In genomic region chr11:43351348-43351747, GRCm38 (mm10) we compare ENCODE assay signal across 20 mouse cellular contexts.
"Had no signal": no experiment of that assay in that cellular context is flagged by ENCODE, and none has a peak within 500 bp of the region (broad histone marks: within the 10 kb centered on the region; RNA-seq: fewer than 3 reads in every experiment).

No protein-coding gene starts in this region.

- H3K27ac ChIP-seq: kidney, embryonic 15.5 days; limb, embryonic 10.5 days; limb, embryonic 13.5 days; liver, embryonic 15.5 days; neural tube, embryonic 12.5 days; neural tube, embryonic 15.5 days; stomach, postnatal 0 days had no signal

- H3K27me3 ChIP-seq: kidney, embryonic 15.5 days; limb, embryonic 13.5 days; liver, embryonic 15.5 days; neural tube, embryonic 12.5 days; neural tube, embryonic 15.5 days had no signal

- H3K9me3 ChIP-seq: kidney, embryonic 15.5 days; limb, embryonic 10.5 days; limb, embryonic 13.5 days; liver, embryonic 15.5 days; neural tube, embryonic 12.5 days; neural tube, embryonic 15.5 days had no signal

- H3K4me1 ChIP-seq: kidney, embryonic 15.5 days; limb, embryonic 10.5 days; limb, embryonic 13.5 days; liver, embryonic 15.5 days; neural tube, embryonic 12.5 days; neural tube, embryonic 15.5 days had no signal

- DNase-seq: kidney, adult 11 months; kidney, adult 8-10 months; kidney, postnatal 10 days; kidney, postnatal 36 days; layer of hippocampus, postnatal 36 days; liver; lung, adult 2 months; lung, postnatal 14 days; lung, postnatal 4 days; right cerebral cortex, postnatal 14 days; right cerebral cortex, postnatal 4 days; thymus, adult 18-20 months; thymus, postnatal 36 days had no signal

- H3K9ac ChIP-seq: kidney, embryonic 15.5 days; limb, embryonic 13.5 days; liver, embryonic 15.5 days; neural tube, embryonic 12.5 days; neural tube, embryonic 15.5 days had no signal

- H3K36me3 ChIP-seq: kidney, embryonic 15.5 days; limb, embryonic 10.5 days; limb, embryonic 13.5 days; liver, embryonic 15.5 days; neural tube, embryonic 12.5 days; neural tube, embryonic 15.5 days had no signal

- H3K4me2 ChIP-seq: kidney, embryonic 15.5 days; limb, embryonic 13.5 days; liver, embryonic 15.5 days; neural tube, embryonic 12.5 days; neural tube, embryonic 15.5 days had no signal

- H3K4me3 ChIP-seq: kidney, embryonic 15.5 days; limb, embryonic 10.5 days; limb, embryonic 13.5 days; liver, embryonic 15.5 days; neural tube, embryonic 12.5 days; neural tube, embryonic 15.5 days had no signal
